Mouse (Mus musculus): ENCODE measurements around the gene Mag. TPM values are rescaled to one million over a fixed set of nuclear protein-coding genes. Genes with fewer than 3 reads are reported as not detected.

The Mag gene
- polyA plus RNA-seq, 1 experiment from 2014 or later: 0.25 TPM

GRCm38 (mm10) chr7:30887568-30888188 is 27.0 kb downstream of the Mag start:
- no peaks in the 10 kb centered on the region for H3K4me1 ChIP-seq (ENCODE audit: insufficient read depth)
- ATAC-seq (ENCODE audit: insufficient read depth) (no peak), DNase-seq (no peak)
- H3K4me3 ChIP-seq (ENCODE audit: low read depth, low read length): no peak overlapping the region
- H3K9ac ChIP-seq: no peak overlapping the region
- no peak for TF ChIP-seq CTCF (IDR thresholded peaks at IDR 0.05; ENCODE audit: low read depth)
- H3K27me3 ChIP-seq (ENCODE audit: insufficient read depth, low read length): no peaks in the 10 kb centered on the region
- no peak overlapping the region for H3K4me2 ChIP-seq
- no peak overlapping the region for H3K27ac ChIP-seq (ENCODE audit: low read depth)
- WGBS: 79% methylated on average over 14 of the region's 14 CpGs
- H3K36me3 ChIP-seq (ENCODE audit: insufficient read depth): no peaks in the 10 kb centered on the region
- H3K9me3 ChIP-seq (ENCODE audit: low read depth, low read length): 0 out of 2 replicates have a peak, but pooled peaks cover 2% of the 10 kb centered on the region

GRCm38 (mm10) chr7:30886852-30887251 is 27.8 kb downstream of the Mag start:
- H3K27ac ChIP-seq (ENCODE audit: low read depth): no peak overlapping the region
- no peak overlapping the region for H3K4me2 ChIP-seq
- TF ChIP-seq CTCF (IDR thresholded peaks at IDR 0.05; ENCODE audit: low read depth): no peak
- H3K9ac ChIP-seq: no peak overlapping the region
- no peak overlapping the region for H3K4me3 ChIP-seq (ENCODE audit: low read depth, low read length)
- H3K27me3 ChIP-seq (ENCODE audit: insufficient read depth, low read length): no peaks in the 10 kb centered on the region
- no peaks in the 10 kb centered on the region for H3K36me3 ChIP-seq (ENCODE audit: insufficient read depth)
- 0 out of 2 replicates have a peak, but pooled peaks cover 2% of the 10 kb centered on the region for H3K9me3 ChIP-seq (ENCODE audit: low read depth, low read length)
- H3K4me1 ChIP-seq (ENCODE audit: insufficient read depth): no peaks in the 10 kb centered on the region
- WGBS: 78% methylated on average over 4 of the region's 4 CpGs
- DNase-seq (no peak), ATAC-seq (ENCODE audit: insufficient read depth) (no peak)

GRCm38 (mm10) chr7:30884047-30884446 is 30.6 kb downstream of the Mag start:
- Histone ChIP-seq H3K4me1 (ENCODE audit: insufficient read depth) (no peaks in the 10 kb centered on the region), H3K36me3 (ENCODE audit: insufficient read depth) (no peaks in the 10 kb centered on the region), H3K4me3 (ENCODE audit: low read depth, low read length) (no peak overlapping the region), H3K9ac (no peak overlapping the region), H3K9me3 (ENCODE audit: low read depth, low read length) (0 out of 2 replicates have a peak, but pooled peaks cover 2% of the 10 kb centered on the region), H3K4me2 (no peak overlapping the region), H3K27me3 (ENCODE audit: insufficient read depth, low read length) (no peaks in the 10 kb centered on the region), H3K27ac (ENCODE audit: low read depth) (no peak overlapping the region)
- ATAC-seq (ENCODE audit: insufficient read depth) (no peak), DNase-seq (peak; percentile 35)
- TF ChIP-seq CTCF (IDR thresholded peaks at IDR 0.05; ENCODE audit: low read depth): no peak

GRCm38 (mm10) chr7:30881367-30881766 is 33.3 kb downstream of the Mag start:
- Histone ChIP-seq H3K4me2 (no peak overlapping the region), H3K9ac (no peak overlapping the region), H3K4me3 (ENCODE audit: low read depth, low read length) (no peak overlapping the region), H3K9me3 (ENCODE audit: low read depth, low read length) (0 out of 2 replicates have a peak, but pooled peaks cover 2% of the 10 kb centered on the region), H3K36me3 (ENCODE audit: insufficient read depth) (no peaks in the 10 kb centered on the region), H3K4me1 (ENCODE audit: insufficient read depth) (no peaks in the 10 kb centered on the region), H3K27ac (ENCODE audit: low read depth) (no peak overlapping the region), H3K27me3 (ENCODE audit: insufficient read depth, low read length) (no peaks in the 10 kb centered on the region)
- ATAC-seq (ENCODE audit: insufficient read depth): no peak
- no peak for DNase-seq
- no peak for TF ChIP-seq CTCF (IDR thresholded peaks at IDR 0.05; ENCODE audit: low read depth)
- 73% methylated on average over 3 of the region's 3 CpGs for WGBS

GRCm38 (mm10) chr7:30880176-30880575 is 34.5 kb downstream of the Mag start, which contains the start of gene Cd22:
TSS of gene Cd22 (minus strand) at chr7:30880342.
- Histone ChIP-seq H3K27me3 (ENCODE audit: insufficient read depth, low read length) (no peaks in the 10 kb centered on the region), H3K4me3 (ENCODE audit: low read depth, low read length) (no peak within 1 kb of the TSS), H3K4me1 (ENCODE audit: insufficient read depth) (no peaks in the 10 kb centered on the region), H3K9ac (no peak within 1 kb of the TSS), H3K9me3 (ENCODE audit: low read depth, low read length) (0 out of 2 replicates have a peak, but pooled peaks cover 2% of the 10 kb centered on the region), H3K4me2 (no peak within 1 kb of the TSS), H3K36me3 (ENCODE audit: insufficient read depth) (no peaks in the 10 kb centered on the region), H3K27ac (ENCODE audit: low read depth) (no peak within 1 kb of the TSS)
- WGBS: 43% methylated on average over 7 of the region's 7 CpGs
- DNase-seq: no peak
- ATAC-seq (ENCODE audit: insufficient read depth): no peak
- no peak for TF ChIP-seq CTCF (IDR thresholded peaks at IDR 0.05; ENCODE audit: low read depth)

GRCm38 (mm10) chr7:30878950-30879349 is 35.7 kb downstream of the Mag start:
- no peaks in the 10 kb centered on the region for H3K36me3 ChIP-seq (ENCODE audit: insufficient read depth)
- no peaks in the 10 kb centered on the region for H3K27me3 ChIP-seq (ENCODE audit: insufficient read depth, low read length)
- no peak overlapping the region for H3K4me2 ChIP-seq
- no peak for TF ChIP-seq CTCF (IDR thresholded peaks at IDR 0.05; ENCODE audit: low read depth)
- no peaks in the 10 kb centered on the region for H3K9me3 ChIP-seq (ENCODE audit: low read depth, low read length)
- DNase-seq (no peak), ATAC-seq (ENCODE audit: insufficient read depth) (no peak)
- H3K4me1 ChIP-seq (ENCODE audit: insufficient read depth): no peaks in the 10 kb centered on the region
- 80% methylated on average over 6 of the region's 6 CpGs for WGBS
- H3K27ac ChIP-seq (ENCODE audit: low read depth): no peak overlapping the region
- H3K4me3 ChIP-seq (ENCODE audit: low read depth, low read length): no peak overlapping the region
- H3K9ac ChIP-seq: no peak overlapping the region

- Histone ChIP-seq H3K9me3 (ENCODE audit: low read depth, low read length) (no peaks in the 10 kb centered on the region), H3K9ac (no peak overlapping the region), H3K4me2 (peak overlapping the region; percentile 2; the same call in 1 of the 2 replicates), H3K27me3 (ENCODE audit: insufficient read depth, low read length) (0 out of 2 replicates have a peak, but pooled peaks cover 5% of the 10 kb centered on the region), H3K4me3 (ENCODE audit: low read depth, low read length) (no peak overlapping the region), H3K36me3 (ENCODE audit: insufficient read depth) (no peaks in the 10 kb centered on the region), H3K27ac (ENCODE audit: low read depth) (no peak overlapping the region), H3K4me1 (ENCODE audit: insufficient read depth) (no peaks in the 10 kb centered on the region)
- DNase-seq: peak; percentile 82
- 16% methylated on average over 15 of the region's 15 CpGs for WGBS
- TF ChIP-seq CTCF (IDR thresholded peaks at IDR 0.05; ENCODE audit: low read depth): peak; percentile 77
- ATAC-seq (ENCODE audit: insufficient read depth): no peak; the same call in 1 of the 2 replicates
Observed at GRCm38 (mm10) chr7:30873083-30873482, 41.6 kb downstream of the Mag start.
